Mouse (Mus musculus): ENCODE measurements around the gene Mad1l1. TPM values are rescaled to one million over a fixed set of nuclear protein-coding genes. Genes with fewer than 3 reads are reported as not detected.
"Not testable (repeated sequence)": the region's sequence is repeated elsewhere in the genome, so short reads cannot be mapped to it uniquely, and the experiment has no call there.

Mad1l1 gene
- total RNA-seq, 2 experiments from 2014 or later, result 11.6 to 46.6 TPM

- no peak for ATAC-seq (ENCODE audit: poor library complexity, severe bottlenecking)
Measured at GRCm38 (mm10) chr5:140023941-140024500, 297.3 kb downstream of the Mad1l1 start.

- ATAC-seq (ENCODE audit: poor library complexity, severe bottlenecking), result no peak
Measured at GRCm38 (mm10) chr5:140022861-140023260, 298.5 kb downstream of the Mad1l1 start.

GRCm38 (mm10) chr5:140021755-140022154, 299.6 kb downstream of the Mad1l1 start:
- ATAC-seq (ENCODE audit: poor library complexity, severe bottlenecking), result no peak

GRCm38 (mm10) chr5:140019616-140020015, 301.7 kb downstream of the Mad1l1 start:
- ATAC-seq (ENCODE audit: poor library complexity, severe bottlenecking), result no peak

- no peak for ATAC-seq (ENCODE audit: poor library complexity, severe bottlenecking)
Measured at GRCm38 (mm10) chr5:140018780-140019179, 302.6 kb downstream of the Mad1l1 start.

- ATAC-seq (ENCODE audit: poor library complexity, severe bottlenecking), result no peak
Measured at GRCm38 (mm10) chr5:140016896-140017295, 304.5 kb downstream of the Mad1l1 start.

GRCm38 (mm10) chr5:140013652-140014051, 307.7 kb downstream of the Mad1l1 start:
- no peak for ATAC-seq (ENCODE audit: poor library complexity, severe bottlenecking)

GRCm38 (mm10) chr5:140012286-140012967, 308.9 kb downstream of the Mad1l1 start:
- peak; percentile 59 for ATAC-seq (ENCODE audit: poor library complexity, severe bottlenecking)

- ATAC-seq (ENCODE audit: poor library complexity, severe bottlenecking), result no peak
Measured at GRCm38 (mm10) chr5:140010405-140010804, 310.9 kb downstream of the Mad1l1 start.

GRCm38 (mm10) chr5:140009083-140009655, 312.2 kb downstream of the Mad1l1 start:
- ATAC-seq (ENCODE audit: poor library complexity, severe bottlenecking), result no peak

- no peak for ATAC-seq (ENCODE audit: poor library complexity, severe bottlenecking)
Measured at GRCm38 (mm10) chr5:140008523-140008806, 312.9 kb downstream of the Mad1l1 start.

GRCm38 (mm10) chr5:140007656-140008522, 313.5 kb downstream of the Mad1l1 start:
- no peak for ATAC-seq (ENCODE audit: poor library complexity, severe bottlenecking)

GRCm38 (mm10) chr5:140006861-140007260, 314.5 kb downstream of the Mad1l1 start:
- no peak for ATAC-seq (ENCODE audit: poor library complexity, severe bottlenecking)

- ATAC-seq (ENCODE audit: poor library complexity, severe bottlenecking), result no peak
Measured at GRCm38 (mm10) chr5:140002541-140002940, 318.8 kb downstream of the Mad1l1 start.

- ATAC-seq (ENCODE audit: poor library complexity, severe bottlenecking), result no peak
Measured at GRCm38 (mm10) chr5:139998916-139999315, 322.4 kb downstream of the Mad1l1 start.

- not testable (repeated sequence) for ATAC-seq (ENCODE audit: poor library complexity, severe bottlenecking)
Measured at GRCm38 (mm10) chr5:139998321-139998720, 323.0 kb downstream of the Mad1l1 start.

GRCm38 (mm10) chr5:139991531-139991930, 329.8 kb downstream of the Mad1l1 start:
- no peak for ATAC-seq (ENCODE audit: poor library complexity, severe bottlenecking)

GRCm38 (mm10) chr5:139985073-139985746, 336.1 kb downstream of the Mad1l1 start:
- no peak for ATAC-seq (ENCODE audit: poor library complexity, severe bottlenecking)

- ATAC-seq (ENCODE audit: poor library complexity, severe bottlenecking), result no peak
Measured at GRCm38 (mm10) chr5:139981976-139982375, 339.4 kb downstream of the Mad1l1 start.

- no peak for ATAC-seq (ENCODE audit: poor library complexity, severe bottlenecking)
Measured at GRCm38 (mm10) chr5:139979371-139979770, 342.0 kb downstream of the Mad1l1 start.

Measured in megakaryocyte, adult 5-6 weeks (primary cell).